23 mouse cellular contexts compared by ENCODE assay signal in the genomic region with DNA sequence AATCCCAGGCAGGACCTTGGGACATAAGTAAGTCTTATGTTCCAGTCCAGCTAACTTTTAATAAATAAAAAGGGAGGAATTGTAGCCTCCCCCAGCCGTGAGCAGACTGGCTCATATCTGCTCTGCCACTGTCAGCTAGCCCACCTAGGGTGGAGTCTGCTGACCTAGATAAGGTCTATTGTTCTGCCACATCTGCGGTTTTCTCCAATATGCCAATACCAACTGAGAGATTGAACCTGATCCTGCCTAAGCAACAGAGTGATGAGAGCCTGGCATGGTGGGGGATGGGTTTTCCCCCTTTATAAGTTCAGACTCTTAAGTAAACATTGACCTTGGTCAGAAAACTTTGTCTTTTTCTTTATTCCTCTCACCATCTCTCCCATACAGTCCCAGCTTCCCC.
"Had no signal": no experiment of that assay in that cellular context is flagged by ENCODE, and none has a peak within 500 bp of the region (broad histone marks: within the 10 kb centered on the region; RNA-seq: fewer than 3 reads in every experiment).

No protein-coding gene starts in this region.

- H3K4me1 ChIP-seq: heart, embryonic 13.5 days; heart, embryonic 15.5 days; hindbrain, embryonic 13.5 days; hindbrain, embryonic 15.5 days; intestine, embryonic 15.5 days; limb, embryonic 10.5 days; limb, embryonic 12.5 days had no signal

- H3K27me3 ChIP-seq: heart, embryonic 13.5 days; heart, embryonic 15.5 days; hindbrain, embryonic 13.5 days; hindbrain, embryonic 15.5 days; intestine, embryonic 15.5 days; limb, embryonic 12.5 days had no signal

- H3K27ac ChIP-seq: heart, adult 2 months; heart, embryonic 13.5 days; heart, embryonic 15.5 days; hindbrain, embryonic 13.5 days; hindbrain, embryonic 15.5 days; intestine, embryonic 15.5 days; layer of hippocampus, adult 2 months; left cerebral cortex, adult 2 months; limb, embryonic 10.5 days; limb, embryonic 12.5 days had no signal

- H3K36me3 ChIP-seq: heart, embryonic 13.5 days; heart, embryonic 15.5 days; hindbrain, embryonic 13.5 days; hindbrain, embryonic 15.5 days; intestine, embryonic 15.5 days; limb, embryonic 10.5 days; limb, embryonic 12.5 days had no signal

- ATAC-seq: inflammation-experienced regulatory T-cells, adult 6 months; intestine, embryonic 15.5 days; intestine, postnatal 0 days had no signal

- H3K9ac ChIP-seq: heart, embryonic 13.5 days; heart, embryonic 15.5 days; hindbrain, embryonic 13.5 days; hindbrain, embryonic 15.5 days; intestine, embryonic 15.5 days; limb, embryonic 12.5 days had no signal

- H3K4me3 ChIP-seq: heart, adult 2 months; heart, embryonic 13.5 days; heart, embryonic 15.5 days; hindbrain, embryonic 13.5 days; hindbrain, embryonic 15.5 days; intestine, embryonic 15.5 days; layer of hippocampus, adult 2 months; left cerebral cortex, adult 2 months; limb, embryonic 10.5 days; limb, embryonic 12.5 days had no signal

- DNase-seq: gastrocnemius, postnatal 14 days; gastrocnemius, postnatal 36 days; heart, adult 11 months; heart, adult 2 months; heart, postnatal 14 days; heart, postnatal 36 days; kidney, adult 18-20 months; kidney, adult 8-10 months; kidney, postnatal 10 days; kidney, postnatal 25 days; kidney, postnatal 4 days had no signal

- H3K9me3 ChIP-seq: heart, embryonic 13.5 days; heart, embryonic 15.5 days; hindbrain, embryonic 13.5 days; hindbrain, embryonic 15.5 days; intestine, embryonic 15.5 days; limb, embryonic 10.5 days; limb, embryonic 12.5 days had no signal

- H3K4me2 ChIP-seq: heart, embryonic 11.5 days; heart, embryonic 13.5 days; heart, embryonic 15.5 days; hindbrain, embryonic 13.5 days; hindbrain, embryonic 15.5 days; intestine, embryonic 15.5 days; limb, embryonic 12.5 days had no signal
